Mouse (Mus musculus): Measurements from ENCODE around the gene Brca2.

The Brca2 gene

GRCm38 (mm10) chr5:150598202-150599119 is 76.0 kb downstream of the Brca2 start:
- DNase-seq (ENCODE audit: low spot score in 2 of 2): no peak

GRCm38 (mm10) chr5:150599301-150600294 is 77.2 kb downstream of the Brca2 start:
- DNase-seq (ENCODE audit: low spot score in 2 of 2): no peak

GRCm38 (mm10) chr5:150600554-150601440 is 78.4 kb downstream of the Brca2 start:
- peak; percentile 53 to 54 for DNase-seq (ENCODE audit: low spot score in 2 of 2)

GRCm38 (mm10) chr5:150601441-150602230 is 79.2 kb downstream of the Brca2 start:
- no peak for DNase-seq (ENCODE audit: low spot score in 2 of 2)

GRCm38 (mm10) chr5:150606131-150606530 is 83.7 kb downstream of the Brca2 start:
- no peak for DNase-seq (ENCODE audit: low spot score in 2 of 2)

- no peak for DNase-seq (ENCODE audit: low spot score in 2 of 2)
Observed at GRCm38 (mm10) chr5:150607631-150608030, 85.2 kb downstream of the Brca2 start.

- DNase-seq (ENCODE audit: low spot score in 2 of 2): no peak
Observed at GRCm38 (mm10) chr5:150611136-150611535, 88.7 kb downstream of the Brca2 start.

- DNase-seq (ENCODE audit: low spot score in 2 of 2): peak; percentile 33 to 65
Observed at GRCm38 (mm10) chr5:150611697-150612096, 89.3 kb downstream of the Brca2 start.

GRCm38 (mm10) chr5:150614054-150614453 is 91.6 kb downstream of the Brca2 start:
- DNase-seq (ENCODE audit: low spot score in 2 of 2): no peak

GRCm38 (mm10) chr5:150616216-150616615 is 93.8 kb downstream of the Brca2 start:
- no peak for DNase-seq (ENCODE audit: low spot score in 2 of 2)

- DNase-seq (ENCODE audit: low spot score in 2 of 2): no peak
Observed at GRCm38 (mm10) chr5:150616731-150617130, 94.3 kb downstream of the Brca2 start.

- no peak for DNase-seq (ENCODE audit: low spot score in 2 of 2)
Observed at GRCm38 (mm10) chr5:150618599-150619355, 96.3 kb downstream of the Brca2 start.
